Mouse (Mus musculus) ES-E14 (cell line): ENCODE measurements around the gene Sorcs2.

Experiments used
- HCFC1 ChIP-seq: IDR thresholded peaks from 2 replicates; pipeline ENCODE4 v1.6.1; 2012; ENCODE audit warnings: low read length, inconsistent platforms, borderline replicate concordance; ENCODE audit not compliant: insufficient read depth
- MAFK ChIP-seq: IDR thresholded peaks from 2 replicates; pipeline ENCODE4 v1.6.1; 2014; ENCODE audit warnings: mild to moderate bottlenecking, low read depth, low read length, inconsistent platforms; ENCODE audit not compliant: insufficient read depth
- ZC3H11A ChIP-seq: IDR thresholded peaks from 2 replicates; pipeline ENCODE4 v1.6.1; 2012; ENCODE audit warnings: low read depth, mild to moderate bottlenecking, inconsistent platforms, low read length, borderline replicate concordance
- ZNF384 ChIP-seq: IDR thresholded peaks from 2 replicates; pipeline ENCODE4 v1.6.1; 2012; ENCODE audit warnings: low read depth, low read length, inconsistent platforms

GRCm38 (mm10) chr5:36422689-36423088, 24.8 kb upstream of the Sorcs2 start:
- TF ChIP-seq HCFC1 (no peak), ZNF384 (no peak), MAFK (no peak), ZC3H11A (no peak)
